Mouse (Mus musculus) CD4-positive, CD25-positive, alpha-beta regulatory T cell, adult 4 months (primary cell): ENCODE results near the gene Hnrnpc. TPM values are rescaled to one million over a fixed set of nuclear protein-coding genes. Genes with fewer than 3 reads are reported as not detected.
"Not testable (repeated sequence)": the region's sequence is repeated elsewhere in the genome, so short reads cannot be mapped to it uniquely, and the experiment has no call there.

Experiments
- ATAC-seq: one replicate; pipeline ENCODE4 v1.8.0; 2017
- polyA plus RNA-seq, 2 experiments: library from polyadenylated mRNA; unstranded; fragments of 100-300 nt; shearing (Covaris generic); gene quantifications; one replicate each; pipeline ENCODE4 v1.2.1; 2017

Gene Hnrnpc
- polyA plus RNA-seq, 2 experiments from 2014 or later, result 463 to 514 TPM

- no peak for ATAC-seq
Measured at GRCm38 (mm10) chr14:52101285-52102157, 2.3 kb downstream of the Hnrnpc start.

DNA sequence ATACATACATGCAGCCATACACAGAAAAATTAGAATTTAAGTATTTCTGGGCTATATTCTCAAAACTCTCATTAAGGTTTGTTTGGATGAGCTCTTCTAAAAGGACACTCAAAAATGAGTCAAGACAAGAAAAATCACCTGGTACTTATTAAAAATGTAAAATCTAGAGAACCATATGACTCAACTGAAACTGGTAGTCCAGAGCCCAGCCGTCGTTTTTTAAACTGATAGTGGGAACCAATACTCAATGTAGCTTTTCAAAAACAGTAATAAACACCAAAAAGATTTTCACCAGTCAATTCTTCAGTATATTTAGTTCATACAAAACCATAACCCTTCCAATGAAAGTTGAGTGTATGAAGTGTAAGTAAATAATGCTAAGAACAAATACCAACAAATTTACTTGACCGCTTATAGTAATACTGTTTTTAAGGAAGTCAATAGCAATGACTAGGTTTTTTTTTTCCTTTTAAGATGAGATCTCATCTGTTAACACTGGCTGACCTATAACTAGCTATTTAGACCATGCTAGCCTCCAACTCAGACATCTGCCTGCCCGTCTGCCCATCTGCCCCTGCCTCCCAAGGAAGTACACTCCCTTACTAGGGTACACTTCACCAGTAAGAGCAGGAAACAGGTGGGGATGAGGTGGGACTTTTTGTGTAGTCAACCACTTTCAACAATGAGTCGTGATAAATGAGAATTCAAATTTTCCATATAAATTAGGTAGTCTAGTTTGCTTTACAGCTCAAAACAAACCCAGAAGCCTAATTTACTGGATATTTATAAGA, 3.5 kb downstream of the Hnrnpc start:
- no peak for ATAC-seq

DNA sequence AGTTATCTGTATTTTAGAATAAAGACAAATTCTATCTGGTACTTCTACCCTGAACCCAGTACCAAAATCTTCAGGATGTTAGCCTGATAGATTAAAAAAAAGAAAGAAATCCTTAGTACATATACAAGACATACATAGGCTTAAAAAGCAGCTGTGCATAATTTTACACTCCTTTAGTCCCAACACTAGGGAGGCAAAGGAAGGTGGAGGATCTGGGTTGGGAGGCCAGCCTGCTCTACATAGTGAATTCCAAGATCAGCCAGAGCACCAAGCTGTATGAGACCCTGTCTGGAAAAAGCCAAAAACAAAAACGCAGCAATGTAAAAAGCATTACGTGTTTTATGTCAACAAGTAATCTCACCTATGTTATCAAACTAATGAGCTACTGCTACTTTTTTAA, 4.3 kb downstream of the Hnrnpc start:
- ATAC-seq, result no peak

DNA sequence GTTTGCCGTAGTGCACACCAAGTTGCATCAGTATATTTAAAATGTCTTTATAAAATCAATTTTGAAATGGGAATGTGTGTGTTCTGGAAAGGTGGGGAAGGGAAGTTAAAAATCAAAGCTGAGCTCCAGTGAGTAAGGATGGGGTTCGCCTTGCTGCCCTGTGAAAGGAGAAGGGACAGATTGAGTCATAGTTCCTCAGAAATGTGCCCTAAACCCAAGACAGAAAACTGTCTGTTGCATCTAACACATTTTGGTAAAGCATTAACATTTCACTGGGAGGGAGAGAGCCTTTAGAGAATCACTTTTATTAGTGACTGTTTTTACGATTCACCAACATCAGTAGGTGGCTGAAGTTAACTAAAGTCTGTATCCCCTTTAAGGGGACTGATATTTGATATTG, 5.4 kb downstream of the Hnrnpc start:
- not testable (repeated sequence) for ATAC-seq

DNA sequence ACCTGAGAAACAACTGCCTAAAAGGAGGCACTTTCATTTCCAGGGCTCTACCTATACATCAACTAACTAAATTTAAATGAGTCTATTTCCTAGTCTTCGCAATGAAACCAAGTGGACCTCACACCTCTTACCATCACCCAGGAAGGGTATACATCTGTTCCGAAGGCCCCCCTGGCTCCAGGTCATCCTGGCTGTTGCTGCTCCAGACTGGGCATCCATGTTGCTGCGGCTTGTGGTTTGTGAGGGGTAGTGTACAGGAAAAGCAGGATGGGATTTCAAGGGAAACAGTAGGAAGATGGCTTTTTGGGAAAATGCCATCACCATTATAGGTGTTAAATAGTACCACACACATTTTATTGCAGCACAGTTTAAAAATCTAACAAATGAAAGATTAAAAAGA, 6.6 kb downstream of the Hnrnpc start:
- not testable (repeated sequence) for ATAC-seq

GRCm38 (mm10) chr14:52094533-52094932, 9.3 kb downstream of the Hnrnpc start:
- no peak for ATAC-seq

DNA sequence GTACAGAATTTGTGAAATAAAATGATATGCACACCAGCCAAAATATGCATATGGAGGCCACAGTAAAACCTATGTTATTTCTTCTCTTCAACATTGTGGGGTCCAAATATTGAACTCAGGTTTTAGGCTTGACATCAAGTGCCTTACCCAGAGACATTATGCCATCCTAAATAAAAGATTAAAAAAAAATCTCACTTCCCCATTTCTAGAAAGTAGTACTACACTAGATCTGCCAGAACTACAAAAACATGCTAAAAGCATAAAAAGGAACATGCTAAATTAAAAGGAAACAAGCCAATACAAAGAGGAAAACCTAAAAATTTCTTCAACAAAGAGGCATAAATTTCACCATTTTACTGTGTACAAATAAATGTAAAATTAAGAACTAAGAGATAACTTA, 20.7 kb downstream of the Hnrnpc start:
- ATAC-seq, result no peak

GRCm38 (mm10) chr14:52071599-52072137, 32.2 kb downstream of the Hnrnpc start:
- ATAC-seq, result no peak

DNA sequence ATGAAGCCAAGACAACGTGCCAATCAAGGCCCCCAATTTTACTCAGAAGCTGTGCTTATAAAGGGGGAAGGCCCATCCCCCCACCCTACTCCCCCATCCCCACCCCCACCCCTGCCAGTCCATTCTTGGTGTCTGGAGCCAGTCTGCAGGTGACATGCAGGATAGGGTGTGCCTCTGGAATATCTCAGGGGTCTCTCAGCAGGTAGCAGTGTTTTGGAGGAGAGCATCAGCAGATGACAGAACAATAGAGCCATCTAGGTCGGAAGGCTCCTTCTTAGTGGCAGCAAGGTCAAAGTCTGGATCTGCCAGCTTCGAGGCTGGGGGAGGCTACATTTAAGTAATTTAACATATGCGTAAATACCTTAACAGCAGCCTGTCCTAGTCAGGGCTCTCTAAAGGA, 37.7 kb downstream of the Hnrnpc start:
- no peak for ATAC-seq

- ATAC-seq, result no peak
Measured at GRCm38 (mm10) chr14:52061798-52062197, 42.0 kb downstream of the Hnrnpc start.

- ATAC-seq, result no peak
Measured at GRCm38 (mm10) chr14:52060800-52061199, 43.0 kb downstream of the Hnrnpc start.

DNA sequence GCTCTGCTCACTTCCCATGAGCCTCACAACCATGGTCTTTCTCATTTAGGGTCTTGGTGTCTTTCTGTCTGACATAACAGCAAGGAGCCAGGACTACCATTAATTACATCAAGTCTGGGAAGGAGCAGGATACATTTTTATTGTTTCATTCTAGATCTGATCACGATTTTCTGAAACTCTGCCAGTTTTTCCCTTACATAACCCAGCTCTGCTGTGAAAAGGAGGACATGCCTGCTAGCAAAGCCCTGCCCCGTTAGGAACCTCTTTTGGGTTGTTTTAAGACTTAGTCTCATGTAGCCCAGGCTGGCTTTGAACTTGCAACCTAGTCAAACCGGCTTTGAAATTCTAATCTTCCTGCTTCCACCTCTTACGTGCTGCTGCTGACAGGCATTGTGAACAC, 43.8 kb downstream of the Hnrnpc start:
- ATAC-seq, result no peak

DNA sequence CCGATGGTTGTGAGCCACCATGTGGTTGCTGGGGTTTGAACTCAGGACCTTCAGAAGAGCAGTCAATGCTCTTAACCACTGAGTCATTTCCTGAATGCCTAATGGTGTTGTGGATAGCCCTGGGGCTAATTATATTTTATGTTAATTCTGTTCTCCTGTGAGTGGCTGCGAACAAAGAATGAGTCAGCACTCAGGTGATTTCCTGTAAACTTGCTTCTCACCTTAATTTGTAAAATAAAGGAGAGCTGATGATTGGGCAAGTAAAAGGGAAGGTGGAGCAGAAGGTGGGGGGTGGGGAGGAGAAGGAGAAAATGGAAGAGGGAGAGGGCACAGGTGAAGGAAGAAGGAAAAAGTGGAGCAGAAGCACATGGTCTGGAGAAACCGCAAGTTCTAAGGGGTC, 51.1 kb downstream of the Hnrnpc start:
- ATAC-seq, result not testable (repeated sequence)

GRCm38 (mm10) chr14:52045966-52046565, 57.8 kb downstream of the Hnrnpc start:
- ATAC-seq, result no peak

DNA sequence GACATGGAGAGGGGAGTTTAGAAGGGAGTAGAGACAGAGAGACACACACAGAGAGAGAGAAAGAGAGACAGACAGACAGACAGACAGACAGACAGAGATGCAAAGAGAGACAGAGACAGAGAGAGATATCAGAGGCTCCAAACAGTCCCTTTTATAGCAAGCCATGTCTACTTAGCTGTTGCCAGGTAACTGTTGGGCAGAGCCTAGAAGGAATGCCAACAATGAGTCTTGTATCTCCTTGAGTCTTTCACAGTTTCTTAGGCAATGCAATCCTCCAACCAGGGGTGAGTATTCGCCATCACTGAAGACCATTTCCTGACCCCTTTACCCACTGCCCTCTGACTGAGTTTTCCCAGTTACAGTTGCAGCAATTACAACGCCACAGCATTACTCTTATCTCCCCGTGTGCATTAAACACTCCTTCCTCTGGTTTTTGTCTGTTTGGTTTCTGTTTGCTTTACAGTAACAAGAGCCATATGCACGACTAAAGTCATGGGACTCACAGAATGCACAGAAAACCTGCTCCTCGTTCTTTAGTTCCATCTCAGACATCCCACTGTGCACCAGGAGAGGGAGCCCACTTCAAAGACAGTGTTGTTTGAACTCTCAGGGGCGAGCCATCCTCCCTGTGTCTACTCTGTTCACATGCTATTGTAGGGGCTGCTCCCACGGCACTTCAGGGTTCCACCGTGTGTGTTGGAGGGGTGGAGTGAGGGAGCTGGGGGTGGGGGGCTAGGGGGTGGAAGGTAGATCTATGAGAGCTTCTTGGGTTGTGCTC, 58.7 kb downstream of the Hnrnpc start:
- ATAC-seq, result no peak

GRCm38 (mm10) chr14:52043446-52043845, 60.4 kb downstream of the Hnrnpc start:
- no peak for ATAC-seq

DNA sequence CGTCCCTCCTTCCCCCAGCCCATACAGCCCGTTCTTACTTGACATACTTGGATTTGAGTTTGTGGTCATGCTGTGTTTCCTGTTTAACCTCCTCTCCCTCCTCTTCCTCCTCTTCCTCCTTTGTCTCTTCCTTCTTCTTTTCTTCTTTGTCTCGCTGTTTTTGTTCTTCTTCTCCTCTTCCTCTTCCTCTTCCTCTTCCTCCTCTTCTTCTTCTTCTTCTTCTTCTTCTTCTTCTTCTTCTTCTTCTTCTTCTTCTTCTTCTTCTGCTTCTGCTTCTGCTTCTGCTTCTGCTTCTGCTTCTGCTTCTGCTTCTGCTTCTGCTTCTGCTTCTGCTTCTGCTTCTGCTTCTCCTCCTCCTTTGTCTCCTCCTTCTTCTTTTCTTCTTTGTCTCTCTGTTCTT, 61.5 kb downstream of the Hnrnpc start, which contains the start of gene Olfr221:
TSS of gene Olfr221 (minus strand) at position 101 of the 400 bp plus-strand sequence.
- ATAC-seq, result not testable (repeated sequence)

- ATAC-seq, result no peak
Measured at GRCm38 (mm10) chr14:52039332-52039731, 64.5 kb downstream of the Hnrnpc start.

- ATAC-seq, result no peak
Measured at GRCm38 (mm10) chr14:52035926-52036325, 67.9 kb downstream of the Hnrnpc start.

GRCm38 (mm10) chr14:52026342-52026741, 77.5 kb downstream of the Hnrnpc start:
- no peak for ATAC-seq

GRCm38 (mm10) chr14:52024133-52024532, 79.7 kb downstream of the Hnrnpc start:
- no peak for ATAC-seq
